Mouse (Mus musculus) NIH3T3 (cell line): ENCODE results near the gene Ddx18.

Source experiments
- DNase-seq: peaks from one replicate; pipeline ENCODE4 v3.0.0-alpha.2; 2012; ENCODE audit warnings: low read depth

The Ddx18 gene

GRCm38 (mm10) chr1:121527600-121528398 is 40.0 kb downstream of the Ddx18 start:
- DNase-seq = no peak

- DNase-seq = no peak
Observed at GRCm38 (mm10) chr1:121527061-121527460, 40.7 kb downstream of the Ddx18 start.

- DNase-seq = no peak
Observed at GRCm38 (mm10) chr1:121518609-121519008, 49.2 kb downstream of the Ddx18 start.

- no peak for DNase-seq
Observed at GRCm38 (mm10) chr1:121511966-121512365, 55.8 kb downstream of the Ddx18 start.

- peak; percentile 33 for DNase-seq
Observed at GRCm38 (mm10) chr1:121511186-121511585, 56.6 kb downstream of the Ddx18 start.

GRCm38 (mm10) chr1:121510420-121511140 is 57.2 kb downstream of the Ddx18 start:
- DNase-seq = peak; percentile 20

GRCm38 (mm10) chr1:121508729-121509128 is 59.1 kb downstream of the Ddx18 start:
- DNase-seq = no peak
